Mouse (Mus musculus) testis, postnatal 14 days (tissue): ENCODE data around the gene Appl2.
A peak's percentile ranks its signal among the peaks of the same experiment; 100 is the strongest.

ENCODE experiments used
- DNase-seq: peaks from one replicate; pipeline ENCODE4 v3.0.0; 2021; ENCODE audit warnings: low spot score

Appl2 gene

DNA sequence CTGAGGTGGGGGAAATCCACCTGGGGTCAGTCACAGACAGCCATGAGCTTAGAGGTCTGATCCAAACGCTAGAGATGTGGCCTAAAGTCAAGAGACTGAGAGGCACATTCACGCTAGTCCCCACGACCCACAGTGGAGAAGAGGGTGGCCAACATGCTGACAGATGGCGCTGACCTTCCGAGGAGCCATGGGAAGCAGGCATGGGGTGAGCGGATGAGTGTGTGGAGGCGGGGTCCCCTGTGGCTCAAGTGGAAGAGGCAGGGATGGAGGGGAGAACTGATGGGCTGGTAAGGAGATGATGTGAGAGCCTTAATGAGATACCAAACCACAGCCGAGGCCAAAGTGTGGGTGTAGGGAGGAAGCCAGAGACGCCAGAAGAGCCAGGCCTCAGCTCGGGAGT lies 16.8 kb downstream of the Appl2 start:
- DNase-seq: no peak

DNA sequence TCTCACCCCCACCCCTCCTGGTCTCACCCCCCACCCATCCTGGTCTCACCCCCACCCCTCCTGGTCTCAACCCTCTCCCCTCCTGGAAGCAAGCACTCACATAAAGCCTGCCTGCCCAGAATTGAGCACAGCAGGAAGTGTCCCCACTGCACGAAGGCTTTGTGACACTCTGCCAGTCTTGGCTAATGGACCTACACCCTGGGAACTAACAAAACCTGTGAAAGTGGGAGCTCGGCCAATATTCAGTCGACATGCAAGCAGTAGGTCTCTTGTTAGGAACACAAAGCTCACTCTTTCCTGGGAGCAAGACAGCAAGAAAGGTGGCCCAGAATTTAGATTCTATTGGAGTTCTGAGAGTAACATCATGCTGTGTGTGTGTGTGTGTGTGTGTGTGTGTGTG lies 17.6 kb downstream of the Appl2 start:
- DNase-seq: no peak

DNA sequence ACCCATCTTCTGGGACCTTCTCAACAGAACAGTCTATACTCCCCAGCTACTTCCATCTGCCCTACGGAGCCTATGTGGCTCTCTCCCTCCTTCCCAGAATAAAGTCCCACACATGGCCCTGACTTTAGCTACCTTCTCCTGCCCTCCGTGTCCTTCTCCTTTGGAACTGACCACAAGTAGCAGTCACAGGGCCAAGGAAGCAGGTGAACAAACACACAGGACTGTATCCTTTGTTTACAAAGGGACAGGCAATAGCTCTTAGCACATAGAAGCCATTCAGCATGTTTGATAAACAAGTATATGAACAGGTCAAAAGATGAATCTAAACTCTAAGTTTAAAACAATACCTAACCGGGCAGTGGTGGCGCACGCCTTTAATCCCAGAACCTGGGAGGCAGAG lies 18.7 kb downstream of the Appl2 start:
- DNase-seq: no peak

DNA sequence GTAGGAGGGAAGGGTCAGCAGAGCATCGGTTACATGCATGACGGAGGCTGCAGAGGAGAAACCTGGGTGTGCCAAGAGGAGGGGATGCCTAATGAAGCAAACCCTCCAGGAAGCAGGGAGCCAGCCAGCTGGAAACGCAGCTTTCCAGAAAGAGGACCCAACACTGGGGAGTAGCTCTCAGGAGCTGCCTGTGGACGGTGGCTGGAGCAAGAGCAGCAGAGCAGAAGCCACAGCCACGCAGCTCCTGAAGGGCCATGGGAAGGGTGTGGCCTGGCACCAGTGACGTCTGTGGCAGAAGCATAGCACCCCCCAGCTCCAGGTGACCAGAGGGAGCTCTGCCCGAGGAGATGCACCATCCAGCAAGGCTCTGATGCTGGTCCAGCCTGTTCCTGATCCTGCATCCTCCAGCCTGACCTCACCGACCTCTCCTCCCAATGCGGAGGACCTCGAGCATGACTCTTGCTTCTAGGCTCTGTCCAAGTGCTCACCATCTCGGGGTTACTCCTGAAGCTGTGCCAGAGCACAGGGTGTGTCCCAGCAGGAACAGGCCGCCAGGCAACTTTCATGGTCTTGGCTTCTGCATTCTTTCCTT lies 19.3 kb downstream of the Appl2 start:
- DNase-seq: peak; percentile 46

DNA sequence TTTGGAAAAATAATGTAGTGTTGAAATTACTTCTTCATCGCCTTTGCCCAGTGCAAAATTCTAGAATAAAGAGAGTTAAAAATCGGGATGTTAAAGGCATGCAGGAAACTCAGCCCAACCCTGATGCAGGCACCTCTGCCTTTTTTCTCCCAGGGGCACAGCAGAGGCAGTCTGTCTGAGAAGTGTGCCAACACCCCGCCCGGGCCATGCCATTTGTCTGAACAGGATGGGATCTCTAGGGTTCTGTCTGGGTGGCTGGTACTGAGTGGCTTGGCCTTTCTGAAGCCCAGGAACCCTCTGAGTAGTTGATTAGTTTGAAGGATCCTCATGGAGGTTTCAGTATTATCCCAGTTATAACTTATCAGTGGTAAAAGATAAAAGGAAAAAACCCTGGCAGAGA lies 20.3 kb downstream of the Appl2 start:
- no peak for DNase-seq

DNA sequence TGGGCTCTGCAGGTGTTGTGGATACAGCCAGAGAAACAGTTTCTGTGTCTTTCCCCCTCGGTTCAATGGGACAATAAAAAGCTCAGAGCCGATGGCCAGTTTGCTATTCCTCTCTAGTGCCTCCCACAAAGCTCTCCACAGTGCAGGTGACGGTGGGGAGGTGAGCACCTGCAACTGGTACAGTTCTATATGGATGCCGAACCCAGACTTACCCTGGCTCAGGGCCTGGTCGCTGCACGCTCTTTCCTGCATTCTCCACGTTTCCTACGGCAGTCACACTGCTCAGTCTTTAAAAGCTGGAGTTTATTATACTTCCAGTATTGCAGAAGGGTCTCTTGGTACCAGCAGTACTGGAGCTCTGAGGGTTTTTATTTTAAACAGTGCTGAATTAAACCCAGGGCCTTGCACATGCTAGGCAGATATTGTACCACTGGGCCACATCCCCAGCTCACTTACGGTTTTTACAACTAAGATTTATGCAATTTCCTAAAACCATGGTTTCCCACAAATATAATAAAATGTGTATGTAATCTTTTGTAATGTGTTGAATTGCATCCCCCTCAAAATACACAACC lies 21.3 kb downstream of the Appl2 start:
- no peak for DNase-seq

DNA sequence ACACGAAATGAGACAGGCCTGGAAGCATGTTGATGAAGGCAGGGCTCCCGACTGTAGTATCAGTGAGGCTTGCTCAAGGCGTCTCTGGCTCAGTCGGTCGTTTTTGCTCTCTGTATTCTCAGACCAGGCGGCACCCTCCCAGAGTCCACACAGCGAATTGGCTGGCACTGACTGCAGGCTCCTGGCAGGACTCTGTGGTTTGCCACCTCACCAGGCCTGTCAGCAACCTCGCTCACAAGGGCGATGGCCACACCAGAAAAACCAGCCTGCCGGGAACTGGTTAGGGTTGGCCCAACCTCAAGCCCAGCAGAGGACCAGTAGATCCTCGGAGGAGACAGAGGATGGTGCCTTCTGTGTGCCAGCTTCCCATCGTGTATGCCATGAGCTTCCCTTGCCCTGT lies 23.7 kb downstream of the Appl2 start:
- no peak for DNase-seq

DNA sequence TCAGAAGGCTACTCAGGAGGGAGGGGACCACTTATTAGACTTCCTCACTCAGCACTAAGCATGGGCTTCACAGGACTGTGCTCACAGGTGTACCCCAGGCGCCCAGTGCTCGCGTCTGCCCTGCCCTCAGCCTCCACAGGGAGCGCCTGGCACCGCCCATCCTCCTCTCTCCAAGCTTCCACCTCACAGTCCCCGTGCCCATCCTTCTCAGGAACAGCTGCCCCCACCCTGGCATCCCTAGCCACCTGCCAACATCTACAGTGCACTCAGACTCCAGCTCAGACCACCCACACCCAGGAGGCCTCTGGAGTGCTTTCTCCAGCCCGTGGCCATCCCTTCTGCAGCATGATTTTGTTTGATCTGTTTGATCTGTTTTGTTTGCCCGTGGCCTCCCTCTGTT lies 24.5 kb downstream of the Appl2 start:
- no peak for DNase-seq

DNA sequence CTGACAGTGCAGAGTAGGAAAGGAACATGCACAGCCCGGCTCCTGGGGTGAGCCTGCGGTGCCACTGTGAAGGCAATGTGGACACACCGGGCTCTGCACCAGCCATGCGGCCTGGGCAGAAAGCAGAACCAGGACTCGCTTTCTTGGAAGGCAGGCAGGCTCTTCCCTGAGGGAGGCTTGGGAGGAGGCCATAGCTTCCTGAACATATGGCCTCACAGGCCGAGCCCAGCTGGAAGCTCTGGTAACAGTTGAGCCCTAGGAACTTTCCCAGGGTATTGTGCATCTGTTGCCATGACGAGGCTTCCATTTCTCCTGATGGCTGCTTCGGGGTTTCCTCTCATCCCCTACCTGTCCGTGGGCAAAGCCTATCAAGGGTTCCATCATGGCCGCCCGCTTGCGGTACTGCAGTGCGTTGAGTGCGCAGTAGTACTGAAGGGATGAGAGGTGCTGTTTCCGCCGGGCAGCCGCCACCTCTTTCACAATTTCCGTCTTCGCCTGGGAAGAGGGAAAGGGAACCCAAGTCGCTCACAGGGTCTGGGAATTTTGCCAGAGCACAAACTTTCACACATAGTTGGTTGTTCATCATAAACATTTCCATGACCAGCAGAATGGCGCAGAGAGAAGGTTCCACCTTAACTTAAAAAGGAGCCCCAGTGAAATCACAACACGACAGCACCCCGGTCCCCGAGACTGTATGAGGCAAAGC lies 28.0 kb downstream of the Appl2 start:
- DNase-seq: no peak

DNA sequence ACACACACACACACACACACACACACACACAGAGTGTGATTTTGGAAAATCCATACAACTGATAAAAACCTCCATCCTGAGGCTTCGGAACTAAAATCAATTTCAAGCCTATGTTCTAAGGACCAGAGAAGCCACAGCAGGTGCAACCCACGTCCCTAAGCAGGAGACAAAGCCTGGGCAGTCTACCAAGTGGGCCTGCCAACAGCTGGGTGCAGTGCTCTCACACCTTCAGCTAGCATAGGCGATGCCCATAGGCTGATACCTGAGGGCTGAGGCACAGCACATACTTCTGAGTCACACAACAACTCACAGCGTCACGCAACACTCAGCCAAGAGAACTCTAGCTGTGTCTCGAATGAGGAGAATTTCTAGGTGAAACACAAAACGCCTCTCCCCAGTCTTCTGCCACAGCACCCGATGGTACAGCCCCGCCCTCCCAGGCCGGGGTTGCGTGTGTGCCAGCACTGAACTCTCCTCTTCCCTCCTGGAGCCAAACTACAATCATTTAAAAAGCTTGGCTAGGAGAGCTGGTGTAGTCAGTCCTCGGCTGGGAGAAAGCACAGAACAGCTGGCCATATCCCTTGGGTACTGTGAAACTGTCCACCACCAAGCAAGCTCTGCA lies 29.6 kb downstream of the Appl2 start:
- DNase-seq: no peak

DNA sequence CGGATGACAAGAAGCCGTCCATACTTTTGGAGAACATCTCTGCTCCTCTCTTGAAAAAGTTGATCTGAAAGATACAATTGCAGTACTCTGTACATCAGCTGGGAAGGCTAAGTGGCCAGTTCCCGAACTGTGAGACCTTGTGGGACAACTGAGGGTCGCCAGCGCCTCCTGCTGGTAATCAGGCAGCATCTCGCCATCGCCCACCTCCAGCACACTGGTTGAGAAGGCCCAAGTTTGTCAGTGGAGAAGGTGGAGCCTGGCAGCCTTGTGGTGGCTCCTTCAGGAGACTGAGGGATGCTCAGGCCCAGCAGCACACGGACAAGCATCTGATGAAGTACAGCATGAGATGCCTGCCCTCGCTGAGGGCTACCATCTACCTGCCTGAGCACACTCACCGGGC lies 31.2 kb downstream of the Appl2 start:
- DNase-seq: no peak

DNA sequence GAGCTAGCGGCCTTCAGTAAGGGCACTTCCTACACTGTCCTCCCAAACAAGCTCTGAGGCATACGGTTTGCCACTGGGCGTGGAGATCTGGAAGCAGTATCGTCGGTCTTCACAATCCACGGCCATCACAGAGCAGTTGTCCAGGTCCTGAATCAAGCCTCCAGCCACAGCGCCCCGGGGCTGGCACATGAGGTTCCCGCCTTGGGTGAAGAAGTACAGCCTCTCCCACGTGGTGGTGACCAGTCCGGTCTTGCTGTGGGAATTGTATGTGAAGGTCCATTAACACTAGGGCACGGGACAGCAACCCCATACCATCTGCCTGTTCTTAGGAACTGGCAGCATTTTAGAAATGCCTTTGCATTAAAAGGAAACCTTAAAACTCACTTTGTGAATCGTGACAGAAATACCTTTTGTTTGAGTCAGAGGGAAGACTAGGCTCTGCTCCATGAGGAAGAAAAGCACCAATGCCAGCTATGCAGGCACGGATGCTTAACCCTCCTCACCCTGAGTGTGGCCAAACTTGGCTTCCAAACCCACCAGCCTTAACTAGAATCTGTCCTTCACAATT lies 35.8 kb downstream of the Appl2 start:
- no peak for DNase-seq

DNA sequence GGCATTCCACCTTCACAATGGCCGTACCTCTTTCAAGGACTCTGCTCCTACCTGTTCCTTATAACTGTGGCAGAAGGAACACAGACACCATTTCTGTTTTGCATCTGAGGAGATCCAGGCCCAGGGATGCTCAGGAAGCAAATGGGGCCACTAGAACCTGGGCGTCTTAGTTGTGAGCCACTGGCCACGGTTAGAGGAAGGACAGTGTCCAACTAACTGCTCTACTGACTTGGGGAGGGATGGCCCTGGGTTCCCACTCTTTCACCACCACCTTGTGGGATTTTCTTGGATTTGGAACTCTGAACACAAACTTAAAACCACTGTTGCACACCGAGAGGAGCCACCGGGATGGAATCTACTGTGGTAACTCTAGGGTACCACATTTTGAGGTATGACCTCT lies 36.7 kb downstream of the Appl2 start:
- DNase-seq: no peak

DNA sequence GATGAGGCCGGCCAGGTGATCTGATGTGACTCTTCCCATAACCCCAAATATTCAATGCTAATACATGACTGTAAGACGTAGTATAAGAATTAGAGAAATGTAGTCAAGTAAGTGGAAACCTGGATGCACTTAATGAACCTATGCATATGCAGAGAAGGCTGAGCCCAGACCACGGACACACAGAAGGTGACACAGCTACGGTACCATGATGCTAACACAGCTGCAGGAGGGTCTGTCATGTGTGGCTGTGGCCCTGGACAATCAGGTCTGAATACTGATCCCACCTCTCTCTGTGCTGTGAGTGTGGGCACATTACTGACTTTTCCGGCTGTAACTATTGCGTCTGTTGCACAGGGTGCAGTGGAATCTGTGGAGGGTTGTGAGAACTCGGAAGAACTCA lies 38.0 kb downstream of the Appl2 start:
- no peak for DNase-seq

DNA sequence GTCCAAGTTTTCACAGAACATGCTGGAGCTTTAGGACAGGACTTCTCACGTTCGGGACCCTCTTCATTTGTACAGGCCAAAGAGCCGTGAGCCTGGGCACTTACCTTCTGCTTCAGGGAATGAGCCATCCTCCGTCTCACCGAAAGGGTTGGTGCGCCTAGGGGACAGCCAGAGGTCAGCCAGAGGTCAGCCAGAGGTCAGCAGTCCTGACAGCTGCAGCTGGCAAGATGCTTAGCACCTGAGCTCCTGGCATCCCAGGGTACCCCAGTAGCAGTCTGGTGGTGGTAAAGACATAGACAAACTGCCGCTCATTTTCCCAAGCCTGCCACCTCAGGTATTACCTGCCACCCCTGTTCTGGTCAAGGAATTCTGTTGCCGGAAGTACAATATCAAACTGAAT lies 39.9 kb downstream of the Appl2 start:
- no peak for DNase-seq

DNA sequence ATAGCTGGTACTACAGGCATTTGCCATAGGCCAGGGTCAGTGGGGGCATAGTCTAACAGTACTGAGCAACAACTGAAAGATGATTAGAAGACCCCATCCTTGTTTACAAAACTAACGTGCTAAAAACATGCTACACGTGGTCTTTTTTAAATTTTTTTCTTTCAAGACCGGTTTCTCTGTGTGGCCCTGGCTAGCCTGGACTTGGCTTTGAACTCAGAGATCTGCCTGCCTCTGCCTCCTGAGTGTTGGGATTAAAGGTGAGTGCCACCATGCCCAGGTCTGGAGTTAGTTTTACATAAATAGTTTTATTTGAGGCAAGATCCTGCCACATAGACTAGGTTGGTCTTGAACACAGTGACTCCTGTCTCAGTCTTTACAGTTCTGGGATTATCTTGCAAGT lies 41.4 kb downstream of the Appl2 start:
- no peak for DNase-seq

DNA sequence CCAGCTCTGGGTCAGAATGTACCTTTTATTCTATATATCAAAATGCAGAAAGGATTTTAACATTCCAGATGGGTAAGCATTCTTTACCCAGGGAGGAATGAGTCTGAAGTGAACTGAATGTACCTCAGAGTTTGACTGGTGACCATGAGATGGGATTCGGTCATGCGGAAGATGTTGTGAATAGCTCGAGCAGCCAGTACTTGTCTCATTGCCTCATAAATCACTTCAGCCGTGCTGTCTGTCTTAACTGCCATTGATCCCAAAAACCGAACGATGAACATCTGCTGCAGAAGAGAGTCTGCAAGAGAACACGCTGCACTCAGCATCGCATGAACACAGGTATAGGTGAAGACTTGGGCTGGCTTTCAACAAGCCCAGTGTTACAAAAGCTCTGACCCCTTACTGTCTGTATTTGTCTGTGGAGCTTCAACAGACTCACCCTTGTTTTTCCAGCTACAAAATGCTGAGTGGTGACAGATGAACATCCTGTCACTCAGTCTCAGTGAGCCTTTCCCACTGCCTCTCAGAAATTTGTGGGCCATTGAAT lies 42.8 kb downstream of the Appl2 start:
- no peak for DNase-seq

DNA sequence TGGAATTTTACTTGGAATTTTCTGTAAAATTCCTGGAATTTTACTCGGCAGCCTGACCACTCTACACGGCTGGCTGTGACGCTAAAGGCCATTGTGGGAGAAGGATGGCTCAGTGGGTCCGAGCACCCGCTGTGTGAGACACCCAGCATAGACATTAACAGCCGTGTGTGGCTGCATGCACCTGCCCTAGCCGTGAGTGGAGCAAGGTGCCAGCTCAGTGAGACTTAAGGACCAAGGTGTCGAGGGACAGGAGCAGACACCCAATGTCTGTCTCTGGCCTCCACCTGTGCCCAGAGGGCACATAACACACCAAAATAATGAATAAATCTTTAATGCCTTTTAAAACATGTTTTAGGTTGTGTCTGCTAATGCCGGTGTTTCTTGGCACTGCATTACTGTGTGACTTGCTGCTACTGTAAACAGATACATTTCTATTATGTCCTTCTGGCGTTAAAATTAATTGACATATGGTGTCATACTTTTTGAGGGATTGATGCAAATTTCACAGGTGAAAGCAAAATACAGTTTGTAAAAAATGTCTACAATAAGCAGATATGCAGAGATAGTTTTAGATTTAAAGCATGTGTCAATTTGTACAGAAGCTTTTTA lies 44.5 kb downstream of the Appl2 start:
- no peak for DNase-seq

DNA sequence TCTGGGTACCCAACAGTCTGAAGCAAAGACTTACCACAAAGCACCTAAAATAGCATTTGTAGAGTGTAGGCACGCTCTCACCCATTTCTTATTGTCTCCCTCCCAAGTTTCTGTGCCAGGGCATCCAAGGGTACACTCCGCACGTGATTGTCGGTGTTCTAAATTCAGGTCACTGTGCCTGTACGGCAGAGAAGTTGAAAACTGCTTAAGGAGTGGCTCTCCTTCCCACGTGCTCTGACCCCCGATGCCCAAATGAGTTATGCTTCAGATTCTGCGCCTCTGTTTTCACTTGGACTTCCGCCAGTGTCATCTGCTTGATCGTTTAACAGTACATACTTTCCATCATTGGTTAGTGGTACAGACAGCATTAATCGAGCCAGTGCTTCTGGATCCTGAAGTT lies 47.9 kb downstream of the Appl2 start:
- DNase-seq: no peak

DNA sequence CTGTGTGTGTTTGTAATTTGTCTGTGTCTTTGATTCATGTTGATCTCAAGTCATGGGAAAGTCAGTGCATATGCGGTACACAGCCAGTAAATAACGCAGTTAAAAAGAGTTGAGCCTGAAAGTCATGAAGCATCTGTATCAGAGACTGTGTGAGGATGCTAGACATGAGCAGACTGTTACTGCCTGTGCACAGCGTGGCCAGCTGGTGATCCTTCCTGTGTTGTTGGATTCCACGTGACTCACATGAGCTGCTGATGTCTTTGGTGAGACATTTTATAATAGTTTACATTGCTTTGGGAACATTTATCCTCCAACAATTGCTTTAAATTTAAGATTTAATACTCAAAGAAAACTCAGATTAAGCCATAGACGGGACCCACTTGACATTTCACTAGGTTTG lies 54.0 kb downstream of the Appl2 start:
- DNase-seq: no peak

DNA sequence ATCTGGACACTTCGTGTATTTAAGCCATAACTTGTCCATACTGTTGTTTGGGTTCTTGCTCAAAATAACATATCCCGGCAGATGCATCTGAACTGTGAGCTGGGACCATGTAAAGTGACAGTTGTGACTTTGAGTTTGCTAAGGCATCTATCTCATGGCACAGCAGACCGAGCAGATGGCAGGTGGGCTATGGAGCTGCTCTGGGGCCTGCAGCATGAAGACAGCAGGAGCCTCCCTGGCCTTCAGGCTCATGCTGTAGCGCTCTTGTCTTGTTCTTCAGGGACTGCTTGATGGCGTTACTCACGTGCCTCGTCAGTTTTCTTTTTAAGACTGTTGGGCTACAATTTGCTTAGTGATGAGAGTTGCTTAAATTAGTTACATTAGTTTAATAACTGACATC lies 55.9 kb downstream of the Appl2 start:
- no peak for DNase-seq

DNA sequence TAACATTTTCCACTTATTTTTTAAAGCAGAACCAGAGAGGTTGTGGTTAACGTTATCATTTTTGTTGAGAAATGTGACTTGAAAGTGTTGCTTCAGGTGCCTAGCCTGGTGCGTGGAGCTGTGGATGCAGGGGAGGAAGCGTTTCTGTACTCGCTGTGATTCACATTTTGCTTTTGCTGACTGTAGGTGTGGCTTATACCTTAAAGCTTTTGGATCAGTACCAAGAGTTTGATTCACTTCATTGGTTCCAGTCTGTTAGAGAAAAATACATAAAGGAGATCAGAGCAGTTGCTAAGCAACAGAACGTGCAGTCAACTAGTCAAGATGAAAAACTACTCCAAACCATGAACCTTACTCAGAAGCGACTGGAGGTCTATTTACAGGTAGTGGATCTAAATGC lies 57.7 kb downstream of the Appl2 start:
- DNase-seq: no peak
